Mouse (Mus musculus) lung, embryonic 14.5 days (tissue): Measurements from ENCODE around the gene 1700014D04Rik. TPM values are rescaled to one million over a fixed set of nuclear protein-coding genes. Genes with fewer than 3 reads are reported as not detected.
"Not testable (repeated sequence)": the region's sequence is repeated elsewhere in the genome, so short reads cannot be mapped to it uniquely, and the experiment has no call there.

ENCODE experiments used
- ATAC-seq: fragments of 200-750 bp; cut with Nextera tagmentation; 2 replicates; pipeline ENCODE4 v1.8.0; 2017; ENCODE audit warnings: mild to moderate bottlenecking, moderate TSS enrichment, moderate library complexity; ENCODE audit not compliant: insufficient read depth
- DNase-seq: peaks from one replicate; pipeline ENCODE4 v3.0.0-alpha.2; 2015
- H3K27ac ChIP-seq: fragments of 300-500 bp; sonication (generic); 2 replicates; pipeline ENCODE4 v1.5.1; 2014; ENCODE audit warnings: low read depth, mild to moderate bottlenecking, moderate library complexity
- H3K27me3 ChIP-seq: fragments of 300-500 bp; sonication (generic); 2 replicates; pipeline ENCODE4 v1.6.1; 2014; ENCODE audit warnings: low read length, control low read depth; ENCODE audit not compliant: insufficient read depth
- H3K36me3 ChIP-seq: fragments of 300-500 bp; sonication (generic); 2 replicates; pipeline ENCODE4 v1.6.1; 2014; ENCODE audit warnings: control low read depth; ENCODE audit not compliant: insufficient read depth
- H3K4me1 ChIP-seq: fragments of 300-500 bp; sonication (generic); 2 replicates; pipeline ENCODE4 v1.6.1; 2014; ENCODE audit warnings: antibody characterized with exemption, control low read depth; ENCODE audit not compliant: insufficient read depth
- H3K4me2 ChIP-seq: fragments of 300-500 bp; sonication (generic); 2 replicates; pipeline ENCODE4 v1.6.1; 2014; ENCODE audit warnings: mild to moderate bottlenecking
- H3K4me3 ChIP-seq: fragments of 300-500 bp; sonication (generic); 2 replicates; pipeline ENCODE4 v1.5.1; 2014; ENCODE audit warnings: low read depth, low read length
- H3K9ac ChIP-seq: fragments of 300-500 bp; sonication (generic); 2 replicates; pipeline ENCODE4 v1.6.1; 2014
- H3K9me3 ChIP-seq: fragments of 300-500 bp; sonication (generic); 2 replicates; pipeline ENCODE4 v1.6.1; 2016; ENCODE audit warnings: low read depth, low read length, control low read depth
- CTCF ChIP-seq: IDR thresholded peaks from 2 replicates; pipeline ENCODE4 v1.5.1; 2016; ENCODE audit warnings: antibody characterized with exemption, low read depth
- whole genome bisulfite sequencing: fragments of 180-500 bp; shearing (Covaris S2); extraction: QIAGEN DNeasy Blood & Tissue Kit; methylation state at CpG from one replicate; pipeline ENCODE4 v1.1.7; 2014; 5-methylcytosine and 5-hydroxymethylcytosine counted together
- polyA plus RNA-seq: library from polyadenylated mRNA; unstranded; fragments of >200 nt; fragmentation: Nextera tagmentation; extraction: Ambion mirVana; gene quantifications from 2 replicates; pipeline ENCODE4 v1.2.1, GENCODE M21; 2014

1700014D04Rik gene
- polyA plus RNA-seq: 0.24 TPM in 1 of 2 replicates, not detected in the other

DNA sequence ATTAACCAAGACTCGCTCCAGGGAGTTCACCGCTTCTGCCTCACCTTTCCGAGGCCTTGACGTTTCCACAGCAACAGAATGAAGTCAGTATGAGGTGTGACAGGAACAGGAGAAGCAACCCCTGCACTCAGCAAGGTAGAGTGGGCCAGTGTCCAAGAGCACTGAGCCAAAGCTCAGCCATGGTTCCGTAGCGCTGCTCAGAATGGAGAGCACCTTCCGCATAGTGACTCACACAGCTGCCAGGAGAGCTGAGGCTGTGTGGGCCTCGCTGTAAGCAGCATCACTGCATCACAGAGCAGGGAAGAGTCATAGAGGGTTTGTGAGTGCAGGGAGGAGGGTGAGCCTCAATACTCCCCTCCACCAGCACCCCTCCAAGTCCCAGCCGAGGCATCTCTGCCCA, at the start of gene 1700014D04Rik:
Gene 1700014D04Rik, minus strand, starts transcription at position 42 of the 400 bp plus-strand sequence.
- DNase-seq (no peak), ATAC-seq (no peak)
- H3K4me3 ChIP-seq: no peak within 1 kb of the TSS
- no peak within 1 kb of the TSS for H3K27ac ChIP-seq
- H3K9me3 ChIP-seq: no peaks in the 10 kb centered on the region
- H3K36me3 ChIP-seq: no peaks in the 10 kb centered on the region
- H3K27me3 ChIP-seq: no peaks in the 10 kb centered on the region
- H3K4me1 ChIP-seq: no peaks in the 10 kb centered on the region
- H3K4me2 ChIP-seq: no peak within 1 kb of the TSS
- TF ChIP-seq CTCF: no peak
- H3K9ac ChIP-seq: no peak within 1 kb of the TSS
- 79% methylated on average over 9 of the region's 9 CpGs for WGBS

DNA sequence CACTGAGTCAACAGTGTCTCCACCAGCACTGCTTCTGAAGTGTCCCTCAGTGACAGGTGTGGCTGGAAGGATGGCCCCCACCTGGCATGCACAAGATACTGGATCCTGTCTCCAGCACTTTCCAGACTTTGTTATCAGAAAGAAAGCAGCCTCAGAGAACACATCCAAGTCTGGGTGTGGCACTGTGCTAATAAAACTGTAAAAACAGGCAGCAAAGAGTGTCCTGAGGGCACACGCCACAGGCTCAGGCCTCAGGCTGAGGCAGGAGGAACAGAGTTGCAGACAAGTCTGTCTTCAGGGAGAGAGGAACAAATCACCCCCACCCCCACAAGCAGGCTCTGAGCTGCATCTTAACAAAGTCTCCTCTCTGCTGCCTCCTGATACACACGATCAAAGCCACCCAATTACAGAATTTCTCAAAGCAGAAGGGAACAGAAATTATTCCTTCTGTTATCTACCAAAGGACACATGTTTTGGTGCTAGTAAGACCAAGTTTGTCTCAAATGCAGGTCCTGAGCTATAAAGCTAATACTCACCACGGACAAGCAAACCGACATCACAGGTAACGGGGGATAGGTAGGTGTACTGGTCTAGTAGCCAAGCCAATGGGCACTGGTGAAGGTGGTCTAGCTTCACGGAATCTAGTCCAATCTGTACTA, 49.4 kb upstream of the 1700014D04Rik start:
- no peak overlapping the region for H3K27ac ChIP-seq
- ATAC-seq (0 out of 2 replicates have a peak, but pooled peaks have one; percentile 14), DNase-seq (no peak)
- H3K4me2 ChIP-seq: no peak overlapping the region
- H3K4me3 ChIP-seq: no peak overlapping the region
- 88% methylated on average over 6 of the region's 6 CpGs for WGBS
- no peaks in the 10 kb centered on the region for H3K9me3 ChIP-seq
- no peak for TF ChIP-seq CTCF
- H3K4me1 ChIP-seq: no peaks in the 10 kb centered on the region
- no peak overlapping the region for H3K9ac ChIP-seq
- H3K36me3 ChIP-seq: peaks cover 97% of the 10 kb centered on the region
- no peaks in the 10 kb centered on the region for H3K27me3 ChIP-seq

DNA sequence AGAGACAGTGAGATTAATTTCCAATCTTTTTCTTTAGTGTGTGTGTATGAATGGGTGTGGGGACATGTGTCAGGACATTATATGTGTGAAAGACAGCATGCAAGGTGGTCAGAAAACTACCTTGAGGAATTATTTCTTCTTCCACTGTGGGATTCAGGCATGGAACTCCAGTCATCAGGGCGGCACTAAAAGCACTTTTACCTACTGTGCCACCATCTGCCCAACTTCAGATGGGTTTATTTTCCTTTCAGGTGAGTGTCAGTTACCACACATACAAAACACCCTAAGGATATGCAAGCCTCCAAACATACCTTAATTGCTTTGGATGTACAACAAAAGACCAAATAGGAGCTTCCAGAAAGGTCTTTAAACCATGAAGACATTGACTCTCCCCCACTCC, 48.2 kb upstream of the 1700014D04Rik start:
- H3K4me3 ChIP-seq: no peak overlapping the region
- no peaks in the 10 kb centered on the region for H3K27me3 ChIP-seq
- H3K4me2 ChIP-seq: no peak overlapping the region
- no peak for DNase-seq
- ATAC-seq: no peak
- peaks cover 97% of the 10 kb centered on the region for H3K36me3 ChIP-seq
- no peaks in the 10 kb centered on the region for H3K4me1 ChIP-seq
- H3K9me3 ChIP-seq: no peaks in the 10 kb centered on the region
- WGBS: 81% methylated on average over 1 of the region's 1 CpGs
- no peak overlapping the region for H3K9ac ChIP-seq
- H3K27ac ChIP-seq: no peak overlapping the region
- TF ChIP-seq CTCF: no peak

DNA sequence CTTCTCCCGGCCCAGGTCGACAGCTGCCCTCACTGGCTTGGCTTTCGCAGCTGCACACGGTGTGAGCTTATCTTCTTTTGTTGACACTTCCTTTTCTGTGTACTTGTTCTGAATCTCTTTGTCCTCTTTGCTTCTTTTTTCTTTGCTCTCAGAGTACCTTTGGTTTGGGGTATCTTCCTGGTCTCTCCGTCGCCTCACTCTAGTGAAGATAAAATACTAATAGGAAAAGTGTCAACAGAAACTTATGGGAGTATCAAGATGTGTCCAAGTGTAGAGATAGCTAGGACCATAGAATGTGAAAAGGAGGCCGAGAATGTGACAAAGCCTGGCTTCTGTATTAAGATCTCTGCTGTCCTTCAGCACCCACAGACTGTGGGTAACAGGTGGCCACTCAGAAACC, 35.6 kb upstream of the 1700014D04Rik start, which contains the start of gene Gm49354:
Gene Gm49354, minus strand, starts transcription at position 101 of the 400 bp plus-strand sequence.
- TF ChIP-seq CTCF: no peak
- Histone ChIP-seq H3K9ac (no peak within 1 kb of the TSS), H3K4me3 (no peak within 1 kb of the TSS), H3K36me3 (peaks cover 94% of the 10 kb centered on the region), H3K4me2 (no peak within 1 kb of the TSS), H3K27me3 (no peaks in the 10 kb centered on the region), H3K27ac (no peak within 1 kb of the TSS), H3K9me3 (no peaks in the 10 kb centered on the region), H3K4me1 (no peaks in the 10 kb centered on the region)
- no peak for DNase-seq
- no peak for ATAC-seq
- 75% methylated on average over 7 of the region's 7 CpGs for WGBS

DNA sequence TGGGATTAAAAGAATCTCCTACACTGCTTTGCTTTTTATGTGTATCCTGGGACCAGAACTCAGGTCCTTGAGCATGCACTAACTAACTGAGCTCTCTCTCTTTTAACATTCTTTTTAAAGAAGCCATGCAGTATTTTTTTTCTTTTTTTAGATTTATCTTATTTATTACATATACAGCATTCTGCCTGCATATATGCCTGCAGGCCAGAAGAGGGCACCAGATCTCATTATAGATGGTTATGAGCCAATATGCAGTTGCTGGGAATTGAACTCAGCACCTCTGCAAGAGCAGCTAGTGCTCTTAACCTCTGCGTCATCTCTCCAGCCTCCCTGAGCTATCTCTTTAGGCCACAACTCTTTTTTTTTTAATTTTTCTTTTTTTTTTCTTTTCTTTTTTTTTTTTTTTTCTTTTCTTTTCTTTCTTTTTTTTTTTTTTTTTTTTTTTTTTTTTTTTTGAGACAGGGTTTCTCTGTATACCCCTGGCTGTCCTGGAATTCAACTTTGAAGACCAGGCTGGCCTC, 33.3 kb upstream of the 1700014D04Rik start:
- H3K4me2 ChIP-seq: not testable (repeated sequence)

DNA sequence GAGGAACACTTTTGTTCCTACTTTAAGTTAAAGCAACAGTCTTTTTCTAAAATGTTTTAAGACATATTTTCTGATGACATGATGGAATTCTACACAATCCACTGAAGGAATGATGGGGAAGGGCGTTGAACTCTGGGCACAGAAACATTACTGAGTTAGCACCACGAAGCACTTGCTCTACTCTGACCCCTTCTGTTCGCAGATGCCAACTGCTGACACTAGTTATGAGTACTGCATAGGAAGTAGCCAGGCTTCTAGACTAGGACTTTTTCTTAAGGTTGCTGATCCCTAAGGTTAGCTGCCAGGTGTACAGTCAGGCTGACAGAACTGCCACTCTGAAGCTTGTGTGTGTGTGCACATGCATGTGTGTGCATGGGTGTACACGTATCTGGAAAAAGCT, 32.7 kb upstream of the 1700014D04Rik start:
- Histone ChIP-seq H3K9ac (no peak overlapping the region), H3K27me3 (no peaks in the 10 kb centered on the region), H3K4me1 (no peaks in the 10 kb centered on the region), H3K4me2 (no peak overlapping the region), H3K9me3 (no peaks in the 10 kb centered on the region), H3K4me3 (no peak overlapping the region), H3K27ac (no peak overlapping the region), H3K36me3 (peaks cover 91% of the 10 kb centered on the region)
- peak; percentile 30 for TF ChIP-seq CTCF
- WGBS: 80% methylated on average over 4 of the region's 4 CpGs
- ATAC-seq (no peak), DNase-seq (no peak)

More for the DNA sequence above, 33.3 kb upstream of the 1700014D04Rik start:
- not testable (repeated sequence) for H3K9me3 ChIP-seq, H3K27ac ChIP-seq, H3K4me3 ChIP-seq, H3K4me1 ChIP-seq, DNase-seq, H3K9ac ChIP-seq, H3K27me3 ChIP-seq, ATAC-seq
- TF ChIP-seq CTCF: peak; percentile 29; the same call in 1 of the 2 replicates
- 97% methylated on average over 1 of the region's 1 CpGs for WGBS
- peaks cover 94% of the 10 kb centered on the region for H3K36me3 ChIP-seq

DNA sequence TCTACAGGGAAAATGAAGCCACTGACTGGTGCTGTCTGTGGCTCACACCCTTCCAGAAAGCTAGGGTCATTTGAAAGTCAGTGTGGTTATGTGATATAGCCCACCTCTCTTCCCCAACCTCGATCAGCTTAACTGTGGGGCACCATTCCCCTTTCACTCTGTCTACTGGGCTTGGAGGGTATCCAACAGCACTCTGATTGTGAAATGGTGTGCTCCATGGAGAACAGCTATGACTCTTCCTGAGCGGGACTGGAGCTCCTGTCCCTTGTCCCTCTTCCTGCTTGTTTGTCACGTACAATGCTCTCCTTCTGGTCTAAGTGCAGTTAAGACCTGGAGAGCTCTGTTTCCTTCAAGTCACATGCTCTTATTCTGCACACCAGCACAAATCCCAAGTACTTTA, 28.6 kb upstream of the 1700014D04Rik start:
- WGBS: 75% methylated on average over 3 of the region's 3 CpGs
- Histone ChIP-seq H3K36me3 (peaks cover 69% of the 10 kb centered on the region), H3K9me3 (no peaks in the 10 kb centered on the region), H3K4me1 (peaks cover 4% of the 10 kb centered on the region; the same call in 1 of the 2 replicates), H3K27ac (no peak overlapping the region), H3K27me3 (no peaks in the 10 kb centered on the region), H3K4me3 (no peak overlapping the region), H3K9ac (no peak overlapping the region), H3K4me2 (no peak overlapping the region)
- TF ChIP-seq CTCF: no peak
- DNase-seq: peak; percentile 14
- ATAC-seq: no peak
